Mouse (Mus musculus) left cerebral cortex, adult 18-20 months (tissue): Measurements from ENCODE around the gene Grik1. TPM values are rescaled to one million over a fixed set of nuclear protein-coding genes. Genes with fewer than 3 reads are reported as not detected.

Source experiments
- DNase-seq, 2 experiments: peaks; one replicate each; pipeline ENCODE4 v3.0.0; 2021 to 2022; ENCODE audit warnings: low spot score in 2 of 2, mixed read lengths in 1 of 2
- long read RNA-seq, 2 experiments: library from polyadenylated mRNA; stranded (forward); transcript quantifications; one replicate each; pipeline ENCODE4 v2.0.0; 2021
- total RNA-seq, 2 experiments: library from RNA; stranded (reverse); gene quantifications; 2 replicates each; pipeline ENCODE4 v1.2.3; 2021

Gene Grik1
- 10 to 100 TPM; 15.0 to 16.4 TPM for total RNA-seq
- long read RNA-seq, experiment 1, partial matches to known transcripts = 0 of 2 reads
- long read RNA-seq, experiment 1, other reads (novel, unspliced or antisense) = 2 of 2 reads
- long read RNA-seq, experiment 2, partial matches to known transcripts = 0 of 1 reads
- long read RNA-seq, experiment 2, other reads (novel, unspliced or antisense) = 1 of 1 reads

GRCm38 (mm10) chr16:88290132-88290772 lies at the start of gene Grik1:
TSS of gene Grik1 (minus strand) at chr16:88290265.
- peak; percentile 27 to 33 for DNase-seq

GRCm38 (mm10) chr16:88294209-88294608 lies 4.1 kb upstream of the Grik1 start:
- no peak for DNase-seq

- peak; percentile 3 to 6 for DNase-seq
Measured at GRCm38 (mm10) chr16:88289421-88290081, 514 bp downstream of the Grik1 start.

- DNase-seq = no peak
Measured at GRCm38 (mm10) chr16:88258407-88258806, 31.7 kb downstream of the Grik1 start.

- no peak for DNase-seq
Measured at GRCm38 (mm10) chr16:88257072-88257471, 33.0 kb downstream of the Grik1 start.

GRCm38 (mm10) chr16:88256101-88256500 lies 34.0 kb downstream of the Grik1 start:
- DNase-seq = no peak

GRCm38 (mm10) chr16:88252676-88253075 lies 37.4 kb downstream of the Grik1 start:
- DNase-seq = no peak

- DNase-seq = no peak
Measured at GRCm38 (mm10) chr16:88251049-88251448, 39.0 kb downstream of the Grik1 start.

- DNase-seq = no peak
Measured at GRCm38 (mm10) chr16:88249825-88250224, 40.2 kb downstream of the Grik1 start.

- DNase-seq = no peak
Measured at GRCm38 (mm10) chr16:88247586-88247985, 42.5 kb downstream of the Grik1 start.

- no peak for DNase-seq
Measured at GRCm38 (mm10) chr16:88244658-88245057, 45.4 kb downstream of the Grik1 start.

GRCm38 (mm10) chr16:88225616-88226015 lies 64.4 kb downstream of the Grik1 start:
- no peak for DNase-seq

- DNase-seq = no peak
Measured at GRCm38 (mm10) chr16:88221932-88222331, 68.1 kb downstream of the Grik1 start.

- DNase-seq = no peak
Measured at GRCm38 (mm10) chr16:88212531-88212930, 77.5 kb downstream of the Grik1 start.

- peak in 1 of 2 experiments; percentile 47 for DNase-seq
Measured at GRCm38 (mm10) chr16:88211852-88212251, 78.2 kb downstream of the Grik1 start.

- peak; percentile 74 to 75 for DNase-seq
Measured at GRCm38 (mm10) chr16:88204400-88204799, 85.7 kb downstream of the Grik1 start.

- no peak for DNase-seq
Measured at GRCm38 (mm10) chr16:88203985-88204384, 86.1 kb downstream of the Grik1 start.

GRCm38 (mm10) chr16:88187433-88188037 lies 102.5 kb downstream of the Grik1 start:
- DNase-seq = no peak

GRCm38 (mm10) chr16:88178813-88179212 lies 111.3 kb downstream of the Grik1 start:
- DNase-seq = no peak

- DNase-seq = no peak
Measured at GRCm38 (mm10) chr16:88177364-88177763, 112.7 kb downstream of the Grik1 start.

- DNase-seq = peak; percentile 25 to 31
Measured at GRCm38 (mm10) chr16:88174083-88174721, 115.9 kb downstream of the Grik1 start.
